Mouse (Mus musculus): ENCODE data around the gene Ifit1bl1. TPM values are rescaled to one million over a fixed set of nuclear protein-coding genes. Genes with fewer than 3 reads are reported as not detected.
"Not testable (repeated sequence)": the region's sequence is repeated elsewhere in the genome, so short reads cannot be mapped to it uniquely, and the experiment has no call there.

Gene Ifit1bl1
- polyA plus RNA-seq, 1 experiment, result not detected

- H3K27ac ChIP-seq (ENCODE audit: insufficient read depth, low read depth, low read length), result no peak overlapping the region
- no peaks in the 10 kb centered on the region for H3K4me1 ChIP-seq (ENCODE audit: control insufficient read depth, insufficient read depth, low read length)
- 74% methylated on average over 4 of the region's 4 CpGs for WGBS
Measured at GRCm38 (mm10) chr19:34624663-34625062, 22.9 kb upstream of the Ifit1bl1 start.

GRCm38 (mm10) chr19:34623781-34624180, 22.0 kb upstream of the Ifit1bl1 start:
- Histone ChIP-seq H3K27ac (ENCODE audit: insufficient read depth, low read depth, low read length) (no peak overlapping the region), H3K4me1 (ENCODE audit: control insufficient read depth, insufficient read depth, low read length) (no peaks in the 10 kb centered on the region), H3K4me3 (ENCODE audit: insufficient read depth, low read depth, low read length) (no peak overlapping the region)
- 94% methylated on average over 6 of the region's 6 CpGs for WGBS
- TF ChIP-seq POLR2A (IDR thresholded peaks at IDR 0.05; ENCODE audit: insufficient read depth, low read depth, low read length) (no peak), CTCF (IDR thresholded peaks at IDR 0.05; ENCODE audit: insufficient read depth, low read depth, low read length) (no peak)

More at GRCm38 (mm10) chr19:34624663-34625062, 22.9 kb upstream of the Ifit1bl1 start:
- TF ChIP-seq CTCF (IDR thresholded peaks at IDR 0.05; ENCODE audit: insufficient read depth, low read depth, low read length) (no peak), POLR2A (IDR thresholded peaks at IDR 0.05; ENCODE audit: insufficient read depth, low read depth, low read length) (no peak)
- no peak overlapping the region for H3K4me3 ChIP-seq (ENCODE audit: insufficient read depth, low read depth, low read length)

GRCm38 (mm10) chr19:34620871-34621270, 19.1 kb upstream of the Ifit1bl1 start:
- Histone ChIP-seq H3K27ac (ENCODE audit: insufficient read depth, low read depth, low read length) (no peak overlapping the region), H3K4me3 (ENCODE audit: insufficient read depth, low read depth, low read length) (no peak overlapping the region), H3K4me1 (ENCODE audit: control insufficient read depth, insufficient read depth, low read length) (no peaks in the 10 kb centered on the region)
- TF ChIP-seq POLR2A (IDR thresholded peaks at IDR 0.05; ENCODE audit: insufficient read depth, low read depth, low read length) (no peak), CTCF (IDR thresholded peaks at IDR 0.05; ENCODE audit: insufficient read depth, low read depth, low read length) (no peak)
- WGBS, result 96% methylated on average over 5 of the region's 5 CpGs

- H3K27ac ChIP-seq (ENCODE audit: insufficient read depth, low read depth, low read length); H3K4me3 ChIP-seq (ENCODE audit: insufficient read depth, low read depth, low read length); H3K4me1 ChIP-seq (ENCODE audit: control insufficient read depth, insufficient read depth, low read length): not testable (repeated sequence)
- WGBS, result 83% methylated on average over 5 of the region's 11 CpGs
Measured at GRCm38 (mm10) chr19:34612243-34613001, 10.7 kb upstream of the Ifit1bl1 start.

- WGBS, result 84% methylated on average over 3 of the region's 3 CpGs
- not testable (repeated sequence) for H3K4me1 ChIP-seq (ENCODE audit: control insufficient read depth, insufficient read depth, low read length); H3K4me3 ChIP-seq (ENCODE audit: insufficient read depth, low read depth, low read length); H3K27ac ChIP-seq (ENCODE audit: insufficient read depth, low read depth, low read length)
Measured at GRCm38 (mm10) chr19:34610118-34610517, 8.4 kb upstream of the Ifit1bl1 start.

- peak within 1 kb of the TSS; percentile 31 for H3K27ac ChIP-seq (ENCODE audit: insufficient read depth, low read depth, low read length)
- H3K4me3 ChIP-seq (ENCODE audit: insufficient read depth, low read depth, low read length), result not testable (repeated sequence)
Measured at GRCm38 (mm10) chr19:34607237-34608051, 5.7 kb upstream of the Ifit1bl1 start, which contains the start of gene Ifit3b. TSS of gene Ifit3b (plus strand) at chr19:34607970.

GRCm38 (mm10) chr19:34605472-34605871, 3.7 kb upstream of the Ifit1bl1 start:
- 91% methylated on average over 3 of the region's 3 CpGs for WGBS
- H3K27ac ChIP-seq (ENCODE audit: insufficient read depth, low read depth, low read length), result no peak overlapping the region
- H3K4me3 ChIP-seq (ENCODE audit: insufficient read depth, low read depth, low read length), result no peak overlapping the region
- H3K4me1 ChIP-seq (ENCODE audit: control insufficient read depth, insufficient read depth, low read length), result no peaks in the 10 kb centered on the region
- TF ChIP-seq CTCF (IDR thresholded peaks at IDR 0.05; ENCODE audit: insufficient read depth, low read depth, low read length) (no peak), POLR2A (IDR thresholded peaks at IDR 0.05; ENCODE audit: insufficient read depth, low read depth, low read length) (no peak)

More at GRCm38 (mm10) chr19:34607237-34608051, 5.7 kb upstream of the Ifit1bl1 start, which contains the start of gene Ifit3b:
- 22% methylated on average over 4 of the region's 4 CpGs for WGBS
- not testable (repeated sequence) for H3K4me1 ChIP-seq (ENCODE audit: control insufficient read depth, insufficient read depth, low read length)

GRCm38 (mm10) chr19:34599250-34599649, 2.5 kb downstream of the Ifit1bl1 start:
- not testable (repeated sequence) for H3K4me1 ChIP-seq (ENCODE audit: control insufficient read depth, insufficient read depth, low read length); H3K27ac ChIP-seq (ENCODE audit: insufficient read depth, low read depth, low read length); H3K4me3 ChIP-seq (ENCODE audit: insufficient read depth, low read depth, low read length)

- no peaks in the 10 kb centered on the region for H3K4me1 ChIP-seq (ENCODE audit: control insufficient read depth, insufficient read depth, low read length)
- no peak for TF ChIP-seq CTCF (IDR thresholded peaks at IDR 0.05; ENCODE audit: insufficient read depth, low read depth, low read length)
- no peak for TF ChIP-seq POLR2A (IDR thresholded peaks at IDR 0.05; ENCODE audit: insufficient read depth, low read depth, low read length)
- 39% methylated on average over 2 of the region's 2 CpGs for WGBS
Measured at GRCm38 (mm10) chr19:34598341-34598740, 3.4 kb downstream of the Ifit1bl1 start.

More at GRCm38 (mm10) chr19:34598341-34598740, 3.4 kb downstream of the Ifit1bl1 start:
- Histone ChIP-seq H3K4me3 (ENCODE audit: insufficient read depth, low read depth, low read length) (no peak overlapping the region), H3K27ac (ENCODE audit: insufficient read depth, low read depth, low read length) (no peak overlapping the region)

Data from olfactory bulb, adult 2 months (tissue).